Mouse (Mus musculus) thymus, postnatal 4 days (tissue): ENCODE data around the gene Rps25.
A peak's percentile ranks its signal among the peaks of the same experiment; 100 is the strongest.
"Not testable (repeated sequence)": the region's sequence is repeated elsewhere in the genome, so short reads cannot be mapped to it uniquely, and the experiment has no call there.

ENCODE experiments used
- DNase-seq: peaks from one replicate; pipeline ENCODE4 v3.0.0; 2021

Gene Rps25

DNA sequence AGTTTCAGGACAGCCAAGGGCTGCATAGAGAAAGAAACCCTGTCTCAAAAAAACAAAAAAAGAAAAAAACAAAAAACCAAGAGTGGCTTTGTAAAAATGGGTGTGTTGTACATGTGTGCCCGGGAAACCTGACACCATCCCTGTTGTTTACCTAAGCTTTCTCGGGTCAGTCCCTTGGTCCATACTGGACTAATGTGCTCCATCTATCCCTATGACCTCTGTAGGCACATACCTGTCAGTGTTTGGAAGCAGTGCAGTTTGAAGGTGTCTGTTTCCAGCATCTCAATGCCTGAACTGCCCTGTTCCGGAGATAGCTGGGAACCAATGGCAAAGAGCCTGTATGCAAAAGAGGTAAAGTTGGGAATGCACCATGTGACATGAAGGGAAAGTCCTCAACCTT is 1.9 kb upstream of the Rps25 start:
- DNase-seq: no peak

DNA sequence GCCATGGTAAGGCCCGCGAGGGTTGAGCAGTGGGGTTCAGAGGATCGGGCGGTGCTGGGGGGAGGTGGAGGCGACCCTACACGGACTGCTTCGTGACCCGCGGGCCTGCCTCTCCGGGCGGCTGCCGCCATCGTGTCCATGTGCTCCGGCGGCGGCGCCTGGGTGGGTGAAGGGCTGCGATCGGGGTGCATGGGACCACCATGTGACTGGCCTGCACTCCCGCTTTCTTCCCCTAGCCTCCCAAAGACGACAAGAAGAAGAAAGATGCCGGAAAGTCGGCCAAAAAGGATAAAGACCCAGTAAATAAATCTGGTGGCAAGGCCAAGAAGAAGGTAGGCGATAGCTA is 786 bp downstream of the Rps25 start:
- DNase-seq: no peak

DNA sequence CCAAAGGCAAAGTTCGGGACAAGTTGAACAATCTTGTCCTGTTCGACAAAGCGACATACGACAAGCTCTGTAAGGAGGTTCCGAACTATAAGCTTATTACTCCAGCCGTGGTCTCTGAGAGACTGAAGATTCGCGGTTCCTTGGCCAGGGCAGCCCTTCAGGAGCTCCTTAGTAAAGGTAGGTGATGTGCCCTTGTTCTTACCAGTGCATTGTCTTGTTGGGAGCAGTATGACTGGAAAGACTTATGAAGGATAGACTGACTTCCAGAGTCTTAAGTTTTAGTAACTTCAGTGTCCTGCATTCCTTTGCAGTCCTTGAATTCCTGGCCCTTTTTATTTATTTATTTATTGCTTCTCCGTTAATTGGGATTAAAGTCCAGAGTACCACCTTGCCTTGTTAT is 1.8 kb downstream of the Rps25 start:
- DNase-seq: not testable (repeated sequence)

DNA sequence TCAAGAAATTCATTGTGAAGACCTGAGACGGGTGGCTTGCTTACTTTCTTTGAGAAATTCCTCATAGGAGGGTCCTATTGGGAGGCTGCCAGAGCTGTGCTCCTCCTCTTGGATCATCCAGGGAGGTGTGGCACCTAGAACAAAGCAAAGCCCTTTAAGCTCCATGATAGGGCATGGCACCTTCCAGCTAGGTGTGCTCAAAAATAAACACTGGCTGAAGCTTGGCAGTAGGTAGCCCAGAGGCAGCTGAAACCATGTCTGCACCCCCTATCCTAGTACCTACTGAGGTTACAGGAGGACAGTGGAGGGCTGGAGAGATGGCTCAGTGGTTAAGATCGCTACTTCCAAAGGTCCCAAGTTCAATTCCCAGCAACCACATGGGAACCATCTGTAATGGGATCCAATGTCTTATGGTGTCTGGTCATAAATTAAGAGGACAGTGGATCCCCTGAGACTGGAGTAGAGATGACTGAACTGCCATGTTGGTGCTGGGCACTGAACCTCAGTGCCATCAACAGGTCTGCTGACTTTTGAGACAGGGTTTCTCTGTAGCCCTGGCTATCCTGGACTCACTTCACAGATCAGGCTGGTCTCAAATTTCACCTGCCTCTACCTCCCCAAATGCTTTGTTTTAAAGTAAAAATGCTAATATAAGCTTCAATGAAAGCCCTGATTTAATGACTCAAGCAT is 3.9 kb downstream of the Rps25 start:
- no peak for DNase-seq

DNA sequence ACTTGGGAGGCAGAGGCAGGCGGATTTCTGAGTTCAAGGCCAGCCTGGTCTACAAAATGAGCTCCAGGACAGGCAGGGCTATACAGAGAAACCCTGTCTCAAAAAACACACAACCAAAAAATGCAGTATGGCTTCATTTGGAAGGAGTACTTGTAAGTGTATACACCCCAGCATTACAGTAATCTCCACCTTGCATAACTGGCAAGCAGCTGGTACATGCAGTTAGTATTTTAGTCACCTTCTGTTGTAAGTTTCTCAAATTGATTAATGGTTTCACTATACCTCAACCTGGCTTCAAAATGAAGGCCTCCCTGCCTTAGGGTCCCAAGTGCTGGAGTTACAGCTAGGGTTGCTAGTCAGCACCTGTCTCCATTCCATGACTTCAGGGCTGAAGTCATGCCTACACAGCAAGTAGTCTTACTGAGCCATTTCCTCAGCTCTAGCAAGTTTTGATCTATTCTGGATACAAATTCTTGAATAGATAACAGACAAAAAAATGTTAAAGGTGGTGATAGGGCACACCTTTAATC is 4.7 kb downstream of the Rps25 start:
- no peak for DNase-seq

DNA sequence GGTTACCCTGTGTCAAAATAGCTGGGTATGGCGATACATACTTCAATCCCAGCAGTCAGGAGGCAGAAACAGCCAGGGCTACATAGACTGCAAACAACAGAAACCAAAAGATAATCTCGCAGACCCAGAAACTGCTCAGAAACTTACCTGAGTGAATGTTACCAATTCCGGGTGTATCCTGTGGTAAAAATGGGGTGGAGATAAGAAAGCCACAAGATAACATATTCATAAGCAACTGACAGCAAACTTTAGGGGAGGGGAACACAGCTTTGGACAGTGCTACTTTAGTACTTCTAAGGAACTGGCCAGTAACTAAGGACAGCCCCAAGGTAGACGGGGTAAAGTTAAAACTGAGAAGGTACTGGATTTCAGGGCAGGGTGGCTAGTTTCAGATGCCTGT is 5.4 kb downstream of the Rps25 start:
- no peak for DNase-seq

DNA sequence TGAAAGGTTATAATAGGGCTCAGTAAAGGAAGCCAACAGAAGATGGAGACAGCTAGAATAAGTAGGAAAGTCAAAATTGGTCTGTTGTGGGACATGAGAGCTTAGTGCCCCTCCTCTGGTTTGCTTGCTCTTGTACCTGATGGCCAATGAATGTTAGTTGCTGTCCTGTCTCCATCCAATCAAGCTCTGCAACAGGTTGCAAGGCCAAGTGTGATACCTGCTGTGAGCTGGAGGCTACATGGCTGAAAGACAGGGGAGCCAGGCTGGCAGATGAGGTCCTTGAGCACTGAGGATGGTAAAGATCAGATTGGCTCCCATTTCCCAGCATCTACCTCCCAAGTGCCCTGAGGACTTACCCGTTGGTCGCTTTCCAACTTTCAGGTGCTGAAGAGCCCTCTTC is 5.8 kb downstream of the Rps25 start:
- no peak for DNase-seq

DNA sequence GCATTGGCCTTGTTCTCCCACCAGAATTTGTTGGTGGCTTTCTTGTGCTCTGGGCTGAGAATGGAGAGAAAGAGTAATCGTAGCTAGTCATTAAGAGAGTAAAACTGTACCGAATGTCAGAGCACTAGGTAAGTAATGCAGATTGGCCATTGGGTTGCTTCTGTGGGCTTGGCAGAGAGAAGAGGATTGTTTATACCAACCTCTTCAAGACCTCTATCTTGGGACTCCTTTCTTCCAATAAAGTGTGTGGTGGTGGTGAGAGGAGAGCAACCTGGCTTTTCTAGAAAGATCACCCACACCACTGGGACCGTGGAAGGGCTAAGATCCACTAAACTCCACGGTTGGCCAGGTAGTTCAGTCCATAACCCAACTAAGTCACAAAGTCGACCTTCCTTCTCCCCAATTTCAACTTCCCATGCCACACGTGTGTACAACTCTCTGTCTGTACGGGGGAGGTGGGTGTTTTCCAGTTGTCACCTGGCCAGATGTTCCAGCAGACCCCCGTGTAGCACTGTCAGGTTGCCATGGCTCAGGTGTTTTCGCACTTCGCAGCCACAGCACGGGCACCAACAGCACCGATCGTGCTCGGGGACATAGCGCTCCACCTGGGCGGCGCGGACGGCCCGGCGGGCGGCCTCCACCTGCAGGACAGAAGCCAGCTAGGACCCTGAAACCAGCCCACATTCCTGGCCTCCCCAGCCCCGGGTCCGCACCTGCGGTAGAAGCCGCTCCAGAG is 10.4 kb downstream of the Rps25 start:
- DNase-seq: no peak

DNA sequence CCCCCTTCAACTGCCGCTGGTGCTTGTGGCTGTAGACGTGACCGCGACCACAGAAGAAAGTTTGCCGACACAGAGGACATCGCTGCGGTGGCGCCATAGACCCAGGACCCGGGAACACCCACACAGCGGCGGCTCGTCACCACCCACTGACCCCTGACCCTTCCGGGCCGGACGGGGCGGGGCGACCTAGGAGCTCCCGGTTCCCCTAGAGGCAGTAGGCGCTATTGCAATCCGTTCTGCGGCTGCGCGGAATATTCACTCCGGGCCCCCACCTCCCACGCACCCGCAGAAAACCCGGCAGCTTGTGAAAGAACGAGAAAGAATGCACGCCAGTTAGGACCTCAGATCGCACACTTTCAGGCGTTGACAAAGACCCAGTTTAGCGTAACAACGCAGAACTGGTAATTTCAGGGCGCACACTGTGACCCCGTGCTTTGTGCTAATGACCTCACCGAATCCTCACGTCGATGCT is 11.0 kb downstream of the Rps25 start:
- peak; percentile 95 for DNase-seq

DNA sequence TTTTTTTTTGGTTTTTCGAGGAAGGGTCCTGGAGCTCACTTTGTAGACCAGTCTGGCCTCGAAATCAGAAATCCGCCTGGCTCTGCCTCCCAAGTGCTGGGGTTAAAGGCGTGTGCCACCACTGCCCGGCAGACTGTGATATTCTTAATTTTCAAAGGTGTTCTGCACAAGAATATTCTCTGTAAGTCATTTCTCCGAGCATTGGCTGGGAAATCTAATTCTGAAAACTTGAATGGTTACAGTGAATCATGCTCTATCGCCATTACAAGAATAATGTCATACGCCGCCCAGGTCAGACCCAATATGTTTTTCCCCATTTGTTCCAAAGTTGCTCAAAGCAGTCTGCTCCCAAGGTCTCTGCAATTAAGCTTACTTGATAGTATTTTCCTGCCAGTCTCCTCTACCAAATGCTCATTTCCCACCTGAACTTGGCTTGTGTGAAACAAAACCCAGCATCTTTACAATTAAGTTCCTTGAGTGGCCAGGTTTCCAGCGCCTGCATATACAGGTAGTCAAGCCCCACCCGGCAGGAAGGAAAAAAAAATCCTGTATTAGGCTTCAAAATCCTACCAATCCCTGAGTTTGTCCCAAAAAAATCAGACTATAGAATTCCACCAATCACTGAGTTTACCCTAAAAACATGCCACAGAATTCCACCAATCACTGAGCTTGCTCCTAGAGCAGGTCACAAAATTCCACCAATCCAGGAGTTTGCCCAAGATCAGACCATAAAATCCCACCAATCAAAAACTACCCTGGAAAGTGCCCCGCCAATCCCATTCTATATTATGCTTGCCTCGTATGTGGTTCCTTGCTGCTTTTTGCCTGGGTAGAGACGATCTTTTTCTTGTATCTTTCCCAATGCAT is 11.8 kb downstream of the Rps25 start, which contains the start of gene Ccdc84:
Gene Ccdc84 (minus strand): TSS at position 51 of the 867 bp plus-strand sequence.
- no peak for DNase-seq

DNA sequence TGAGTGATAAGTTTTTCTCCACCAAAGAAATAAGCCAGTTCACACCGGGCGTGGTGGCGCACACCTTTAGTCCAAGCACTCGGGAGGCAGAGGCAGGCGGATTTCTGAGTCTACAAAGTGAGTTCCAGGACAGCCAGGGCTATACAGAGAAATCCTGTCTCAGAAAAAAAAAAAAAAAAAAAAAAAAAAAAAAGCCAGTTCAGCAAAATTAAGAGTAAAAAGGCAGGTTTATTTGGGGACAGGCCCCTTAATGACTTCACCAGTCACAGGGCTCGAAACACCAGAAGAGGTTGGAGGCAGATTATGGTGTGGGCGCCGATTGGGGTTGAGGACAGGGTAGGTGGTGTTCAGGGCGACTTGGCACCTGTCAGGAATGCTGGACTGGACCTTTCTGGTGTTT is 12.8 kb downstream of the Rps25 start:
- not testable (repeated sequence) for DNase-seq

DNA sequence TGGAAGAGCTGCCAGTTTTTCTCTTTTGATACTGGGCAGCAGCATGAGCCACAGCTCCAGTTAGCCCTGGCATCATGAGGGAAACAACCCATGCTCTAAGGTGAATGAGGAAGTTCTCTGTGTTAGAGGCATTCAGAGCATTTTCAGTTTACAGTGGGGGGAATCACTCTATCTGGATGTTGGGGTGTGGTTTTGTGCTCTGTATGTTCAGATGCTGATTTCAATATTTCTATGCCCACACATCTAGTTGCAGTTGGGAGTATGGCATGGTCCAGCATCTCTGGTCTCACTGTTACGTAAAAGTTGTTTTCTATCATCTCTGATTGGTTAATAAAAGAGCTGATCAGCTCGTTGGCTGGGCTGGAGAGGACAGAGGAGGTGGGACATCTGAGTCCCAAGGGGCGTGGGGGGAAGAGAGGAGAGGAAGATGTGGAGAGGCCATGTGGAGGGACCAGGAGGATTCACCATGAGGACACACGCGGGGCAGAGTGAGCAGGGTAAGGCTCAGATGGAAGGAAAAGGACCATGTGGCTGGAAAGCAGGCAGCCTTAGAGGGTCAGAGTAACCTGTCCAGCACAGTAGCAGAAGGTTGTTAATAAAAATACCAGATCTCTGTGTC is 13.4 kb downstream of the Rps25 start:
- DNase-seq: no peak

DNA sequence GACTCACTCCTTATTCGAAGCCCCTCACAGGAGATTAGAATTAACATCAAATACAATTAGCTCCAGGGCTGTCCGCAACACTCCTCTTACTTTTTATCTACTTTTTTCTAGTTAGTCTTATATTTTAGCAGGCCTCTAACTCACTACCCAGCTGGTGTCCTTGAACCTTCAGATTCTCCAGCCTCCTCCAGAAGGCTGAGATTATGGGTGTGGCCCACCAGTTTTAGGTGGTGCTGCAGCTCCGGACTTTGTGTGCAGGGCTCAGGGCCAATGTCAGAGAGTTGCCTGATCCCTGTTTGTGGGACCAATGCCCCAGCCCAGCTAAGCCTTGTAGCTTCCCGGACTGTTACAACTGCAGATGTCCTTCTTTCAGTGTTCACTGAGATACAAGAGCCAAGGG is 16.6 kb downstream of the Rps25 start:
- DNase-seq: no peak

DNA sequence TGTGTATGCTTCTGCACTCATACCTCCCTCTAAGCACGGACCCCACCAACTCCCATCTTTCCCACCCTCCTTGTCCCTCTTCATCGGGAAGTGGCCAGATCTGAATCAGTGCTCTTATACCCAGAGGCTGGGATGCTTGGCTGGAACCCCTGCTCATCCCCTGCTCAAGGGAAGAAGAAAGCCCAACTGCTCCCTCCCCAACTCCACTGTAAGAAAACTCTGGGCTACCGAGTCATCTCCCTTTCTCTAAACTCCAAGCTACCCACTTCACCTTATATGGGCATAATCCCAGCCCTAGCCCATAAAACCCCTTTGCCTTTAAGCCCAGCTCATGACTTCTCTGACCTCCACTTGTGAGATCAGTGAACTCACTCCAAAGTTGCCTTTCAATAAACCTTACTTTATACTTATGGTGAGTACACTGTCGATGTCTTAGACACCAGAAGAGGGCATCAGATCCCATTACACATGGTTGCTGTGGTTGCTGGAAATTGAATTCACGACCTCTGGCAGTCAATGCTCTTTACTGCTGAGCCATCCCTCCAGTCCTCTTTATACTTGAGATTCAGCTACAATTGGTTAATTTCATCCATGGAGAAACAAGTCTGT is 25.7 kb downstream of the Rps25 start:
- no peak for DNase-seq

DNA sequence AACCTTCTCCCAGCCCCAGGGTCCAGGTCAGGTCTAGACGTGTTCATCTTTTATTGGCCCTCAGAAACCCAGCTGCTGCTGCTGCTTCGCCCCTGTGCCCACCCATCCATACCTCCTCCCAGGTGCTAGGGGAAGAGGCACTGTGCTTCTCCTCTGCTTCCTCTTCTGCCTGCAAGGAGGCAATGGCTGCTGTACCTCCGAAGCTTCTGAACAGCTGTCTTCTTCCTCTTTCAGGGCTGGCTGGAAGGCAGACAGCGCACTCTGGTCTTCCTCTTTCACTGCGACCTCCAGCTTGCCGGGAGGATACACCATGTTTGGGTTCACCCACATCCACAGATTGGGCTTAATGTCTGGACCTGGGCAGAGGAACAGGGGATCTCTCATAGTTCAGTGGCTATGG is 28.8 kb downstream of the Rps25 start:
- DNase-seq: peak; percentile 36

DNA sequence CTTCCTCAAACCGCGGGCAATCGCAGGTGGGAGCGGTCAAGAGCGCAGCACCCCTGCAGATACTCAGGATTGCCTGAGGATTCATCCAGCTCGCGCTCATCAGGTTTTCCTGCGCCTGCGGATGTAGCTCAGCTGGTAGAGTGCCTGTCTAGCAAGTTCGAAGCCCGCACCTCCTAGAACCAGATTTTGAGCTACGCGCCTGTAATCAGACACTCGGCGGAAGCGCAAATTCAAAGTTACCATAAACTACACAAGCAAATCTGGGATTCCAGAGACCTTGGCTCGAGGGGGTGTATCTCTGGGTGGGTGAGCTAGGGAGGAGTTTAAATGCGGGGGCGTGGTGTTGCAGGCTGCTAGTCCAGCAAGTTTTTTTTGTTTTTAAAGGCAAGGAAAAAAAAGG is 34.0 kb downstream of the Rps25 start, which contains the start of gene Foxr1:
Gene Foxr1 (minus strand): TSS at position 176 of the 400 bp plus-strand sequence.
- DNase-seq: no peak

DNA sequence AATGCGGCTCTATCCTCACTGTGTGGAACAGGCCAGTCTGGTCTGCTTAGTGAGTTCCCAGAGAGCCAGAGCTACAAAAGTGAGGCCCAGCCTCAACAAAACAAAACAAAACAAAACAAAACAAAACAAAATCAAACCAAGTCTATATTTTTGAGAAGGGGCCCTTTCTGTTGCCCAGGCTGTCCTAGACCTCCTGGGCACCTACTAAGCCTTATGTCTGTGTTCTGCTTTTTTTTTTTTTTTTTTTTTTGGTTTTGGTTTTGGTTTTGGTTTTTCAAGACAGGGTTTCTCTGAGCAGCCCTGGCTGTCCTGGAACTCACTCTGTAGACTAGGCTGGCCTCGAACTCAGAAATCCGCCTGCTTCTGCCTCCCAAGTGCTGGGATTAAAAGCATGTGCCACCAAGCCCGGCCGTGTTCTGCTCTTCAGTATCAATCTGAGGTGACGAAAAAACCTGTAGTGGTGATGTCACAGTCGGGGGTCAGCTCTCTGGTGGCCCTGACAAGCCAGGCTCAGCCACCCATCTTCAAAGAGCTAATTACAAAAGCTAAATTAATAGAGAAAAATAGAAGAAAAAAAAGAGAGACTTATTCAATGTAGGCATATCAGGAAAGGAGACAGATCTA is 37.6 kb downstream of the Rps25 start:
- DNase-seq: not testable (repeated sequence)

DNA sequence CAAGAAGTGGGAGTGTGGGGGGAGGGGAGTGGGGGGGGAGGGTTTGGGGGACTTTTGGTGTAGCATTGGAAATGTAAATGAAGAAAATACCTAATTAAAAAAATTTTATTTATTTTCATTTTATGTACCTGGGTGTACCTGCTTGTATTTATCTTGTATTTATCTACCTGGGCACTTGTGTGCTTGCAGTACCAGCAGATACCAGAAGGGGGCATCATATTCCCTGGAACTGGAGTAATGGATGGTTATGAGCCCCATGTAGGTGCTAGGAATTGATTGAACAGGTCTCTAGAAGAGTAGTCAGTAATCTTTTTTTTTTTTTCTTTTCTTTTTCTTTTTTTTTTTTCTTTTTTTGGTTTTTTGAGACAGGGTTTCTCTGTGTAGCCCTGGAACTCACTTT is 43.4 kb downstream of the Rps25 start:
- peak; percentile 58 for DNase-seq

DNA sequence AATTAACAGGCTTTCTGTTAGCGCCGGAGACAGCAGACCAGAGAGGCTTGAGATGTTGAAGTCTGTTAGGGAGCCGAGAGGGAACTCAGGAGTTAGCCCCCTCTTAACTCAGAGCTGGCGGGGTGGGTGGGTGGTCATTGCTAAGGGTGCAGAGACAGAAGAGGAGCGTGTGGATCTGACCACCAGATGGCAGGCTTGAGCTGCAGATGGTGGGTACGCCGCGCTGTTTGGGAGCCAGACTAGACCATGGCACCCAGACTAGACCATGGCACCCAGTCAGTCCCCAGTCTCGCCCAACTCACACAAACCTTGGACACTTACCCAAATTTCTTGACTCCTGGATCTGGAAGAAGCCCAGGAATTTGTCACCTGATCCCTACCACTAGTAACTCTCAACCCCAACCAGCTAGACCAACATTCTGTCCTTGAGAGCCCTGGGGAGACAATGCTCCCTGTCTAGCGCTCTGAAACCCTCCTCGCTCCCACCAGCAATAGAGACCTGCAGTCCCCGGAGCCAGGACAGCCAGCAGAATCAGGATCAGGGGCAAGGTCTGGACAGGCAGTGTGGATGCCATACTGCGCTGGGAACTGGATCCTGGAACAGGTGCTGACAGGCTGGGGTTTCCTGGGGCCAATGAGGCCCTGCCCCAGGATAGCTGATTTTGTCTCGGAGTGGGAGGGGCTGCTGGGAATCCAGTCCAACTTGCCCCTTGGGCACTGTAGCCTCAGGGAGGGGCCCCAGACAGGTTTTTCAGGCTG is 47.4 kb downstream of the Rps25 start:
- DNase-seq: peak; percentile 95

DNA sequence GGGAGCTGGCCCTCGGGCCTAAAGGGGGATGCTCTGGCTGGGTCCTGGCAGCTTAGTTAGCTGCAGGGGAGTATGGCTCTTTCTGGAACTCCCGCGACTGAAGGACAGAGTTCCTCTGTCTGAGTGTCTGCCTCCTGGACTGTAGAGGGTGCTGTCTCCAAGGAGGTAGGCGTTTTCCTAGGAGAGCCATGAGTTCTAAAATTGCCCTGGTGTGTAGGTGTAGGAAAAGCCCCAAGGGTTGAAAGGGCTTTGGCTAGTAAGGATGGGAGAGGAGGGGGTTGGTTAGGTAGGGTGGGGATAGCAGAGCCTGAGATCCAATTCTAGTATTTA is 47.9 kb downstream of the Rps25 start, which contains the start of gene Upk2:
Gene Upk2 (minus strand): TSS at position 86 of the 330 bp plus-strand sequence.
- no peak for DNase-seq
